Mouse (Mus musculus) heart, postnatal 25 days (tissue): ENCODE measurements at regions not wholly inside any gene's neighbourhood (a gene's known extent, or its start where the extent isn't known, plus 50 kb on each side); places are given as distances from the start of the nearest gene placed in this dataset. TPM values are rescaled to one million over a fixed set of nuclear protein-coding genes. Genes with fewer than 3 reads are reported as not detected.

ENCODE experiments used
- microRNA-seq: library from miRNA; unstranded; fragments of <30 nt; microRNA quantifications from one replicate; pipeline ENCODE4 v1.2.0, GENCODE M21; 2022

Small RNA genes lying in the stretch of these regions (microRNA-seq; reads per million reads assigned to microRNA genes)
- not detected for gene Gm26052
